Mouse (Mus musculus): ENCODE results near the gene Crot.
"Not testable (repeated sequence)": the region's sequence is repeated elsewhere in the genome, so short reads cannot be mapped to it uniquely, and the experiment has no call there.

The Crot gene

DNA sequence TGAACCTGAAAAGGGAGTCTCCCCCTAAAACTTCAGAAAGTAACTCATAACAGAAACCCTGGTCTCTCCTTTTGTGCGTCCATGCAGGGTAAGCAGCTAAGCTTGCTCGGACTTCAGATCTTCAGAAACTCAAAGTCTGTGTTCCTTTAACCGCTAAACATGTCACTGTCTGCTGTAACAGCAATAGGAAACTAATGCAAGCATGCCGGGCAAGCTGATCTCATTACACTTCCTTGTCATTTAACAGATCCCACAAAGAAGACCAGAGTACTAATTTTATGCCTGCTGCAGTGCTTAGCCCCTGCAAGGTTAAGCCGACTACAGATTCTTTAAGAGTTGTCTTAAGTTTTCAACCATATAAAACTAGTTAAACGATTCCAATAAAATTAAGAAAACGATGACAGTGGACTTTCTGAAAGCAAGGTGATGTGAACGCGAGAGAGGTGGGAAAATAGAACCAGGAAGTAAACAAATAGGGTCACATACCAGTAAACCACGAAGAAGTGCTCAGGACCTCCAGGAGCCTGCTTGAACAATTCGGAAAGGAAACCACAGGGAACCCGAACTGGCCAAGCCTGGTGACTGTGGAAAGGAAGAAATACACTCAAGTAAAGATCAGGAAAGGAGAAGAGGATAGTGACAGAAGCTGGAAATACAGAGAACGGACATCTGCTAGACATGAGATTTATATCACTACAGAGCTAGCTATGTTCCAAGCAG, 998 bp downstream of the Crot start:
- DNase-seq (ENCODE audit: low spot score in 2 of 2) = no peak

DNA sequence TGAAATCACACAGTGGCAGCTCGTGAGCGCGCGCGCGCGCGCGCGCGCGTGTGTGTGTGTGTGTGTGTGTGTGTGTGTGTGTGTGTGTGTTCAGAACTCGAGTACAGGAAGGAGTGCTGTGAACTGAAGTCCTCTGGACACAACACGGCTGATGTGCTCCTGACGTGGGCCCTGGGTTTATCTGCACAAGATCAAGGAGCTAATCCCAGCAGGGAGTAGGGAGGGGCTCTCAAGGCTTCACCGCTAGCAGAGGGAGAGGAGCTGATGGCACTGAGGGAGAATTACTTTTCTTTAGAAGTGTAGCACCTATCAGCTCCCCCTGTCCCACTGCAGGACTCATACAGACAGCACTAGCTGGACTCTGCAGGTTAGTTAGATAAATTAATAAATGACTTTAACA, 5.5 kb downstream of the Crot start:
- DNase-seq (ENCODE audit: low spot score in 2 of 2) = no peak

DNA sequence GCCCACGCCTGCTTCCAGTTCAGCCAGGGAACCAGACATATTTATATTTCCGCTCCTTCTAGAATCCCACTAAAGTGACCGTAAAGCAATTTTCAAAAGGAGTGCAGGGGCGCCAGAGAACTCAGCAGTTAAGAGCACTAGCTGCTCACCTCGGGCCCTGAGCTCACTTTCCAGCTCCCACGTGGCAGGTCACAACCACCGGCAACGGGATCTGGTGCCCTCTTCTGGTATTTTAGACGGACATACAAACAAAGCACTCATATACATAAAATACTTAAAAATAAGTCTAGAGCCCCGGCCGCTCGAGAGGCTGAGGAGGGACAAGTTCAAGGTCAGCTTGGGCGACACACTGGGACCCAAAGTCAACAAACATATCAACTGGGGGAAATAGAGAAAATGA, 6.6 kb downstream of the Crot start:
- no peak for DNase-seq (ENCODE audit: low spot score in 2 of 2)

DNA sequence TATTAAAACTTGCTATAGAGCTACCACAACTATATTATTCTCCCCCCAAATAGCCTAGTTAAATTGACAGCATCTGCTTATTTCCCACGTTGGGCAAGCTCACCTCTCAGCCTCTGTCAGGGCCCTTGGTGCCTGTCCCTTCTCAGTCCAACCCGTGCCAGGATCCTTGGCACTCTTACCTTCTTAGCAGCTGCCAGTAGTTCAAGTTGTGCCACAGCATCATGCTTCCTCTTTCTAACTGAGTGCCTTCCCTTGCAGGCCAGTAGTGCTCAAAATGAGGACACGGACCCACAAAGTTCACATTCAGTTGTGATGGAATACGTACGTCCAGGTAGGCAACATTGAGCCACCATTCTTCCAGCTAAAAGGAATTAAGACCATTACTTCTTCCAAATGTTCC, 9.2 kb downstream of the Crot start:
- no peak for DNase-seq (ENCODE audit: low spot score in 2 of 2)

DNA sequence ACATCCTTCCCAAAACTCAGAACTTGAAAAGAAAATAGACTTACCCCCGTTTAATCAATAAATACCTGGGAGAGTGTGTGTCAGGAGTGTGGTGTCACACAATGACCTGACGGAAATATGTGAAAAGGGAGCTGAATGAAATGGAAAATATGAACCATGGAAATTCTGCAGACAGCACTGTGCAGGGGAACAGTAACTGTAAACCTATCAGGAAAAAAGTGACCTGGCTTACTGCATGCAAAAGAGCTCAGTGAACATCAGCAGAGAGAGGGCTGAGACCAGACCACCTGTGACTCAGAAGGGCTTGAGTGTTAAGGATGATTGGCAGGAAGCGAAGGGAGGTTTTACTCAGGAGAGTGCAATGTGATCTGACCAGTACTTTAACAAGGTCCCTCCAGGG, 11.7 kb downstream of the Crot start:
- DNase-seq (ENCODE audit: low spot score in 2 of 2) = no peak

DNA sequence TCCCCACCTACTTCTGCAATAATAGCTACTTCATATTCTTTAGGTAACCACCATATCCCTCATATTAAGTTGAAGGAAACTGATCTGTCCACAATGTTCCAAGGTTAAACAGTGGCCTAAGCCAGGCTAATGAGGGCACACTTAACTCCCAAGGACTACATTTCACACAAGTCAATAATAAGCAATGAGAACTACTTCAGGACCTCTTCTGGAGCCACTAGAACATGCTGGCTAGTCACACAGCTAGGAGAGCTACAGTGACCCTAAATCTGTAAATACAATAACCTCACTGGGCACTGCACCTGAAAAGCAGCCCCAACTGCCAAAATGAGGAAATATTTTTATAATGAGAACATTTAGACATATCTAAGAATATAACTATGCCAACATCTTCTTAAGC, 22.4 kb downstream of the Crot start:
- DNase-seq (ENCODE audit: low spot score in 2 of 2) = no peak

DNA sequence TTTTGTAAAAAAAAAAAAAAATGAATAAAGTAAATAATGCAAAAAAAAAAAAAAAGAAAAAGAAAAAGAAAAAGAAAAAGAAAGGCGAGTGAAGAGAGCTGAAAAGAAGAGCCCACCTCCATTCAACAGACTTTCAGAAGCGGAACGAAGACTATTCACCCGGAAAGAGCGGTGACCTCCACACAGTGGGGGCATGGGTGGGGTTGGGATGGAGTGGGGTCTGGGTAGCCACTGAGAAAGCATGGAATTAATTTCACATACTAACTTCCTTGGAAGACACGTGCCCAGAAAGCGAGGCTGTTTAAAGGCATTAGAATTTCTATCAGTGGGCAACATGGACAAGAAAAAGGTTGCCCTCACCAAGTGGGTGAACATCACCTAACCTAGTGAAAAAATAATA, 24.8 kb downstream of the Crot start:
- DNase-seq (ENCODE audit: low spot score in 2 of 2) = no peak

DNA sequence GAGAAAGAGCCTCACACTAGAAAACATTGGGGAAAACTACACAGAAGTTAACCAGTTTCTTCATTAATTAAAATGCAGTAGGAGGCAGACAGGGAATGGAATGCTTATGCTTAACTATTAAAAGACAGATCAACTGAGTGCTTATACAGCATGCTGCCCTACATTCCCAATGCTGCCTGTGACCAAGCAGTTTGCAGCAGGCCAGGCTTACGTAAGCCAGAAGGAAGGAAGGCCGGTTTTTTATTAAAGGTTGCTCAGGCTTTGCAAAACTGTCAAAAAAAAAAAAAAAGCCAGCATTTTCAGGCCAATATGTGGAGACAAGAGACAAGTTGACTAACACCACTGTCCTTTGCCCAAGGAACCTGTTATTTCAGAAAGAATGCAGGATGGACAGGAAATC, 26.4 kb downstream of the Crot start:
- DNase-seq (ENCODE audit: low spot score in 2 of 2) = no peak

DNA sequence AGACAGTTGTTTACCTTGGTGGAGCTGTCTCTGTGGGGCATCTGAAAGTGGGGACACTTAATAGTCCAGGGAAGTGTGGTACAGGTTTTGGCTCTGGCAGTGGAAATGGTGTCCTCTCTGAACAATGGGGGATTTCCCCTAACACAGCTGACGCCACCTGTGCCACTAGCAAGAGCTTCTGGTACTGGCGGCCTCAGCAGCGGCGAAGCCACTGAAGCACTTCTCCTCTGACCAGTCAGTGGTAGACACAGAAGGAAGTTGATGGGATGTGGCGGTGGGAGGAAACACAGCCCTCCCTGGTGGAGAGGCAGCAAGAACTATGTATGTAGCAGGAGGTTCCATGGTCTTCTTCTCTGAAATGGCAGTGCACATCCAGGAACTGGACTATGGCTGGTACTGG, 32.6 kb downstream of the Crot start:
- no peak for DNase-seq (ENCODE audit: low spot score in 2 of 2)

DNA sequence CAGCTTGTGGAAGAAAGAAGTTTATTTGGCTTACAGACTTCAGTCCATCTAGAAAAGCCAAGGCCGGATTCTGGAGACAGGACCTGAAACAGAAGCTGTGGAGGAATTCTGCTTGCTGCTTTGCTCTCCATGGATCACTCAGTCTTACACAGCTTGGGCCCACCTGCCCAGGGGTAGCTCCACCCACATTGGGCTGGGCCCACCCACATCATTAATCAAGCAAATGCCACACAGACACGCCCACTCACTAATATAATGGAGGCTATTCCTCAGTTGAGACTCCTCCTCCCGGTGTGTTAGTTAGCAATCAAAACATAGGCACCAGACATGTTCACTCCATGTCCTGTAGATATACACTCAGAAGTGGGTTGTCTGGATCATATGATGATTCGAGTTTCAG, 36.6 kb downstream of the Crot start:
- DNase-seq (ENCODE audit: low spot score in 2 of 2) = no peak

DNA sequence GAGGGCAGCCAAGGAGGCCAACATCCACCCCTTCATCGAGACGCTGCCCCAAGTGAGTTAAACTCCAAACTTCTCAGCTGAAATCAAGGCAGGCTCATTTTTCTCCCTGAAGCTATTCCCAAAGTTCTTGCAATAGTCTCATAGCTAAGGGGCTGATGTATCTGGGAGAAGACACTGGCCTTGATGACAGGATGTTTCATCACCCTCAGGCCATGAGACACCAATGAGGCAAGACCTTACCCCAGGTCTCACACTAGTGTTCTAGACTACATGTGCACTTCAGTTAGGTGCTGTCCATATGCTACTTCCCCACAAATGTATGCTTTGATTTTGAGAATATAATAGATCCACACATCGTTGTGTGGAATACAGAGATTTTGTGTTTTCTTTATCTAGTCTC, 41.6 kb downstream of the Crot start:
- no peak for DNase-seq (ENCODE audit: low spot score in 2 of 2)

DNA sequence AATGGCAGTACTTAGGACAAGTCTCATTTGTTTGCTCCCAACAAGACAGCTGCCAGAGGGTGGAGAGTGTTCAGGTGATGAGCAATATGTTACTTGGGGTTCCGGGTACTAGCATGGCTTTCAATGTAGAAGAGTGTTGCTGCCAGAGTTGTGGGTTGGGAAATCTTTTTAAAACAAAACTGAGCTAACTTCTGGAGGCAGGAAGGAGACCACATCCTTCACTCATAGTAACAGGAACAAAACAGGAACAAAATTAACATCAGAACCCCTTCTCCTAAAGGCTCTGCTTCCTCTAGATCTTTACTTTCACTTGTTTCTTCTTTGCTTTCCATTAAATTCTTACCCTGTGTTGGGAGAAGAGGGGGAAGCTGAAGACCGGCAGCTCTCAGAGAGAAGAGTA, 43.5 kb downstream of the Crot start:
- DNase-seq (ENCODE audit: low spot score in 2 of 2) = no peak

DNA sequence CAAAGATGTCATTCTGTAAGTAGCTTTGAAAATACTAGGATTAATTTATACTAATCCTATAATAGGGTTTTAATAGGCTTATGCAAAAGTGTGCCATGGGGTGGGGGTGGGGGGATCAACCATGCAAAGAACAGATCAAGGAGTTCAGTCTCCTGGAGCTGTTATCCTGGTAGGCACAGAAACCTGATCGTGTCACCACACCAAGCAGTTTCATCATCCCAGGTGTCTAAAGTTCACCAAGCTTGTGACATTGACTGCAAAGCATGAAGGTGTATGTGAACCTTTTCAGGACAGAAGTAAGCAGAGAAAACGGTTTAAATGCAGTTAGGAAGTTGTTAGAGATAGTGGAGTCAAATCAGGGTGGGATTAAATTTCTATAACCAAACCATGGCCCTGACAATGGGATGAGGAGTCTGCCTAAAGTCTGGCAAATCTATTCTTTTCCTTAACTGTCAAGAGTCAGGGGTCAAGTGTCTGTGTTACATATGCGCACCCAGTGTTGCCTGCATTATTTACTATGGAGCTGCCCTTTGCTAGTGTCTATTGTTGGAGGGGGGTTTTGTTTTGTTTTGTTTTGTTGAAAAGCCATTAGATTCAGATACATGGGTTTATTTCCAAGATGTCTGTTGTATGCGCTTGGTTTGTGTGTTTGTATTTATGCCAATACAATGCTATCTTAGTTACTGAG, 49.6 kb downstream of the Crot start:
- no peak for DNase-seq (ENCODE audit: low spot score in 2 of 2)

DNA sequence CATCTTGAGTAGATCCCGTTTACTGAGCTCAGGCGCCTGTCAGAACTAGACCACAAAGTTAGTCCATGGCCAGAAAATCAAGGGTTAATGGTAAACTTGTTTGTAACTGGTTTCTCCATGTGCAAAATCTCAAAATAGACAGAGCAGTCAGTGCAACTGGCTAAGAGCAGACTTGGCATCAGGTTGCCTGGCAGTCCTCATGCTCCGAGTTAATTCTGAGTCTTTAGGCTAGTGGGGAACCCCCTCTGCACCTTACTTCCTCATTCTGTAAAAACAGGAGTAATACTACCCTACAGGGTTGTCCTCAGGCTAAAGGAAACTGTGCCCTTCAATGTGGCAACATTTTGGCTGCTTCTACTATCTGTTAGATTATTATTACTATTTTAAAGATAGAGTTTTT, 53.3 kb downstream of the Crot start:
- DNase-seq (ENCODE audit: low spot score in 2 of 2) = no peak

DNA sequence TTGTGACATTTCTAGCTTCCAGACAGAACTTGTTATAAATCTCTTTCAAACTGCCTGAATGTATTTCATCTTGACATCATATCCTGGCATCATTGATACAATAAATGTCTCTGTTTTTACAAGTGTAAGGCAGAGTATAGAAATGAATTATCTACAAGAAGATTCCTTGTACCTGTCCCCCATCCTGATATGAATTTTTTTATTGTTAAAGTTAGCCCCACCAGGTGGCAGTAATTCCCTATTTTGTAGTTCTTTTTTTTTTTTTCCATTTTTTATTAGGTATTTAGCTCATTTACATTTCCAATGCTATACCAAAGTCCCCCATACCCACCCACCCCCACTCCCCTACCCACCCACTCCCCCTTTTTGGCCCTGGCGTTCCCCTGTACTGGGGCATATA, 55.9 kb downstream of the Crot start:
- DNase-seq (ENCODE audit: low spot score in 2 of 2) = not testable (repeated sequence)

DNA sequence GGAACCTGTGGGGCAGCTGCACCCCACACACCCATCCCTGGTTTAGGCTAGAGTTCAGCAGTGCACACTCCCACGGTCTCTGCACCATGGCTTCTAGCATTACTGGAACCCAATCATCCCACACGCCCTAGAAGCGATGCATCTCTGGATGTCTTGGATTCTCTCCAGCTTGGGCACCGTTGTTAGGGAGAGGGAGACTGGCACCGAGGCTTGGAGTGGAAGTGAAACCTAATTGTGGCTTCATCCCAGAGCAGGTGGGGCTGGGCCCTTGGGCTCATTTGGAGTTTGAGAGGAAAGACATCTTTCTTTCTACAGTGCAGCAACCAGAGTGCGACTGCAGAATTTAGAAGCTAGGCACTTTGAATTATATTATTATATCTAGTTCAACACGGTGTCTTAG, 59.2 kb downstream of the Crot start:
- no peak for DNase-seq (ENCODE audit: low spot score in 2 of 2)

DNA sequence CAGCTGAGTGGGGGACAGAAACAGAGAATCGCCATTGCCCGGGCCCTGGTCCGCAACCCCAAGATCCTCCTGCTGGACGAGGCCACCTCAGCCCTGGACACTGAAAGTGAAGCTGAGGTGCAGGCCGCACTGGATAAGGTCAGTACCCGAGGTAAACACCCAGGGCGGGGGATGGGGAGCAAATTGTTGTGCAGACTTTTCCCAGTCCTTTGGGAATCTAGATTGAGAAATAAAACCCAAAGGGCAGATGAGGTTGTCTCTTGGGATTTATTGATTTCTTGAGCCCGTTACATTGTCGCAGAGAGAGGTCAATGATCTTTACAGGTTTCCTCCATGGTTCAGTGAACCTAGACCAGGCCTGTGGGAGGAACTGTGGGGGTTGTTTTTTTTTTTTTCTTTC, 68.7 kb downstream of the Crot start:
- no peak for DNase-seq (ENCODE audit: low spot score in 2 of 2)

DNA sequence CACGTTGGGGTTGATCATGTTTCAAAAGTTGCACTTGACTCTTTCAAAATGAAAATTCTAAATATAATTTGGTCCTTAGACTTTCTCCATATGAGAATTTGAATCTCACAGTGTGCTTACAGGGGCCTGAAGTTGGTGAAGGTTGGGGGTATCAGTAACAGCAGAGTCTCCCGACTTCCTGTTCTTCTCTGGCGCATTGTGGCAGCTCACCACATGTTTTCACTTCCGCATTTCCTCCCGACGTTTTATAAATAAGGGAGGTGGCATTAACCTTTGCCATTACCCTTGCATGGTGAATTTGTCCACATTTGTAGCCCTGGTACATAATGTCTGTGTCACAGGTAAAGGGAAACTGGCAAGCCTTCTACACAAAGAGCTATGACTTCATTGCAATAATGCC, 80.1 kb downstream of the Crot start:
- DNase-seq (ENCODE audit: low spot score in 2 of 2) = no peak

DNA sequence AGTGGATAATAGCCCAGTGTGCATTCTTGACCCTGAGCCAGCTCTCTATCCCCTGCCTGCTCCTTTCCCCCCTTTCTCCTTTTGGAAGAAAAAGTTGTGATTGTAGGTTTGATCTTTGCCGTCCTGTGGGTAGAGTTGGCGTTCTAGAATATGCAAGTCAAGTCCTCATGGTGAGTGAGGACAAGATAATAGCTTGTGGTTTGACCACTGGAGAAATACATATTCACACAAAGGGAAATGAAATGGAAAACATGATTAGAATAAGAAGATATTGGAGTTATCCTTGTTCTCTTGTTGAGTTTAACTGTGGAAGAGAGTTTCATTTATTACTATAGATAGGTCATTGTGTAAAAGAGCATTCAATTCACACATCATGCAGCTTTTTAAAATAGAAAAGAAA, 80.7 kb downstream of the Crot start:
- DNase-seq (ENCODE audit: low spot score in 2 of 2) = no peak
